Mouse (Mus musculus): ENCODE measurements around the gene Pdxp.

GRCm38 (mm10) chr15:78957021-78957420 is 43.3 kb downstream of the Pdxp start:
- no peak for TF ChIP-seq CTCF (IDR thresholded peaks at IDR 0.05; ENCODE audit: borderline replicate concordance, extremely low read depth, insufficient read depth, insufficient read length)
- no peak for TF ChIP-seq POLR2A (IDR thresholded peaks at IDR 0.05; ENCODE audit: borderline replicate concordance, extremely low read depth, insufficient read depth, insufficient read length, poor library complexity, severe bottlenecking)
